Mouse (Mus musculus): ENCODE results near the gene Bfsp2.

GRCm38 (mm10) chr9:103449092-103449491, 31.1 kb downstream of the Bfsp2 start:
- TF ChIP-seq POLR2A (IDR thresholded peaks at IDR 0.05; ENCODE audit: borderline replicate concordance, extremely low read depth, low read depth, low read length) (no peak), CTCF (IDR thresholded peaks at IDR 0.05; ENCODE audit: insufficient read depth, low read length) (no peak)

Measured in lung, adult 2 months (tissue).